Mouse (Mus musculus) right cerebral cortex, adult 18-20 months (tissue): Measurements from ENCODE around the gene Mprip.

Experiments used
- DNase-seq: peaks from one replicate; pipeline ENCODE4 v3.0.0; 2022; ENCODE audit warnings: mixed read lengths

Mprip gene

GRCm38 (mm10) chr11:59809071-59809669 lies 148.1 kb downstream of the Mprip start:
- DNase-seq: no peak

- DNase-seq: peak; percentile 86
Measured at GRCm38 (mm10) chr11:59809670-59810474, 148.8 kb downstream of the Mprip start, which contains the start of gene Flcn. TSS of gene Flcn (minus strand) at chr11:59810016.

GRCm38 (mm10) chr11:59810480-59811158 lies 149.5 kb downstream of the Mprip start:
- DNase-seq: no peak

- DNase-seq: no peak
Measured at GRCm38 (mm10) chr11:59811211-59811610, 150.1 kb downstream of the Mprip start.

- DNase-seq: no peak
Measured at GRCm38 (mm10) chr11:59813276-59813675, 152.2 kb downstream of the Mprip start.

GRCm38 (mm10) chr11:59814311-59814710 lies 153.2 kb downstream of the Mprip start:
- no peak for DNase-seq

- DNase-seq: no peak
Measured at GRCm38 (mm10) chr11:59814936-59815335, 153.8 kb downstream of the Mprip start.

- no peak for DNase-seq
Measured at GRCm38 (mm10) chr11:59815482-59816065, 154.5 kb downstream of the Mprip start.

GRCm38 (mm10) chr11:59817916-59818315 lies 156.8 kb downstream of the Mprip start:
- no peak for DNase-seq

- no peak for DNase-seq
Measured at GRCm38 (mm10) chr11:59821625-59822024, 160.5 kb downstream of the Mprip start.
